Mouse (Mus musculus): ENCODE measurements around the gene Pdss2. TPM values are rescaled to one million over a fixed set of nuclear protein-coding genes. Genes with fewer than 3 reads are reported as not detected.

The Pdss2 gene
- polyA plus RNA-seq, 2 experiments from 2014 or later: 8.9 to 18.1 TPM

DNA sequence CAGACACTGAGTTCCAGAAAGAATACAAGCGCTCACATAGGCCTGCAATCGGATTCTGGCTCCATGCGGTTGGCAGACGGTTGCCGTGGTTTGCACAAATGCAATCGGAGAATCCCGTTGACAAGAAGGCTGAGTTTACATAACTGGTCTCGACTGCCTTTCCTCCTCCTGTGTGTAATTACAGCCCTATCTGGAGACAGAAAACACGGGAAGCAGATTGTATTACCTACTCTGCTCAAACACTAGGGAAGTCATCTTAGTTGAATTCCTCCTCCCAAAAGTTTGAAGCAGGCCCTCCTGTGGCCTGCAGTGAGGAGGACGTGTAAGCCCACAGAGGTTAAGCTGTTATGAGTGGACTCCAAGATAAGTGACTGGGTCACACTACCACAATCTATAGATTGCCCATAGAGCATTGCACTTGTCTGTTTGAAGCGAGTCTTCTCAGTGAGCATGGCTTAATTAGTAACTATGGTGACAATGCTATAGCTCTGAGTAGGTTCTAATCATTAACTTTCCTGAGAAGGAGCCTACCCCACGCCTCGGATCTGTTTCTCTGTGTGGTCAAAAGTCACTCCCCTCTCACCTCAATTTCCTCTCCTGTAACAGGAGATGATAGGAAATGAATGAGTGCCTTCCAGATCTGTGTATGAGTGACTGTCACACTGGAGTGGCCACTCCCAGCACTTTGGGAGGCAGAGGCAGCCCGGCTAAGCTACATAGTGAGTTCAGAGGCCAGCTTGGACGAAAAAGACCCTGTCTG is 219.9 kb downstream of the Pdss2 start:
- ATAC-seq: no peak

DNA sequence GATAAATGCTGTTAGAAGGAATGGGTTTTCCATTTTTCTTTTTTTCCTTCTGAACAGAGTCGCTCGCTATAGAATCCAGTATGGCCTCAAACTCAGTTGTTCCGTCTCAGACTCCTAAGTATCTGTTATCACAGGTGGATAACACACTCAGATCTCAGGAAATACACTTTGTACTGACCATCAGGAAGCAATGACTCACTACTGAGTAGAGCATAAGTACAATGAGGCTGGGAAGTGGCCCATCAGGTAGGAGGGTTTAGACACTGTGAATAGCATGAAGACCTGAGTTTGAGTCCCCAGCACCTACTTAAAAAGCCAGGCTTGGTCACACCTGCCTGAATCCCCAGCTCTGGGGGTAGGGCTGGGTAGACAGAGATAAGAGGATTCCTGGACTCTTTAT is 227.4 kb downstream of the Pdss2 start:
- no peak for ATAC-seq

DNA sequence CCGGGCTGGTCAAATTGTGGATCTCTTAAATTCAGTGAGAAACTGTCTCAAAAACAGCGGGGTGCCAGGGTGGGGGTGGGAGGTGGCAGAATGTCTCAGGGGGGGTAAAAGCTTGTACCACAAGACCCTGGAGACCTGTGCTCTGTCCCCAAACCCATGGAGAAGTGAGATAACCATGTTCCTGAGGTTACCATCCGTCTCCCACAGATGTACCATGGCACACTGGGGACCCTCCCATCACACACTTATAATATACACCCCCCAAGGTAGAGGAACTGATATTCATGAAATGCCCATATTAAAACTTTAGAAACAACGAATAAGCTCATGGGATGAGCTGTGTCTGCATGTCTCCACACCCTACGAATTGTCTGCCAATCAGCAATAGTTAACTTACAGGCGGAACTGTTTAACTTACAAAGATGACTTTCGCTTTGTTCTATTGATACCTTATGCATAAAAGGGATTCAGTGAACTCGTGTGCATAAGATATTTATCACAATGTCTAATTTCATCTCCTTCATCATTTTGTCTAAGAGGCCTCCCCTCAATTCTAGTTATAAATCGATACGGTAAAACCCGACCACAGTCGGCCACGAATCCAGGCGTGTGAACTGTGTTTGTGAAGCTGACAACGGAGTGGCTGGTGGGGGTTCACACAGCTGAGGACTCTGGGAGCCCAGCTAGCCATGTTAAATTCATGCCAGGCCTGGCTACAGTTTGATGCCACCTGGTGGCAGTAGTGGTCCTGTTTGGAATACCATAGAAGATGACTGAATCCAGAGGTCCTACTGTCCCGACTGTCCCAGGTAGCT is 230.8 kb downstream of the Pdss2 start:
- peak; percentile 81 for ATAC-seq

DNA sequence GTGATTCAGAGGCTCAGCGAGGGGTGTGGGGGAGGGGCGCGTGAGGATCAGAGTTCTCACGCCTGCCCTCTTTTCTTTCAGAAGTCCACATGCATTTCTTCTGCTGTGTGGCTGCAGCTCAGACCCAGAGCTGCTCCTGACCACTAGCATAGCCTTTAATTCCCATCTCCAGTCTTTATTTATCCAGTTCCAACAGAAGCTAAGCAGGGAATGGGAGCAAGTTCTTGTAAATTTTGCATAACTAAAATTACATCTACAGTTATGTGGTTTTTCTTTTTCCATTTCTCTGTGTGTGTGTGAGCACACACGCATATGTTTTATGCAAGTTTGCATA is 231.3 kb downstream of the Pdss2 start:
- no peak for ATAC-seq

DNA sequence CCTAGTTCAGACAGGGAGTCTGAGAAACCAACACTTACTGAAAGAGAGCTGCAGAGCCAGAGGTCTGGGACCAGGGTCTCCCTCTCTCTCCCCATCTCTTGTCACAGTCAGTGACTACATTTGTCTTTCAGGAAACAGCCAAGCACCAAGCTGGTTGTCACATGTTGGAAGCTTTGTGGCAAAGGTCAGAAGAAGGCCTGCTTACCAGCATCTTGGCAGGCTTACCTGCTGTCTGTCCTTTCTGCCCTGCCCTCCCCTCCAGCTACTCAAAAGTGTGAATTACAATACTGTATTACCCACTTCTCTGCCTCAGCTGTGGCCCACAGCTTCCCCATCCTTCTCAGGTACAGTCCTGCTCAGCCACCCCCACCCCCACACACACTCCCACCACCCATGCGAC is 232.9 kb downstream of the Pdss2 start:
- no peak for ATAC-seq

DNA sequence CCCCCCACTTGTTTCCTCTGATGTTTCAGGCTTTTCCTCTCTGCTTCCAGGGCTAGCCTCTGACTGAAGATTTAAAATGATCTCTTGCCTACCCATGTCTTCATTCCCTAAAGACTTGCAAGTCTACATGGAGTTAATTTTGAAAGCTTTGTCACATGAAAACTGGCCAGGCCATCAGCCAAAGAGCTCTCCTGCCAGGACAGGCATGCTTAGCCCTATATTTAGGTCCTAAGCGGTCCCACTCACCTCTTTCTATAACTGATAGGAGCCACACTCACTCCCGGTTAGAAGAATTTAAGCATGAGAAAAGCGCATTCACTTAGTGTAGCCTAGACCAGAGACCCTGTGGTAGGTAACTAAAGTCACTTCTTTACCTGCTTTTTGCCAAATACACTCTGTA is 233.4 kb downstream of the Pdss2 start:
- ATAC-seq: no peak

DNA sequence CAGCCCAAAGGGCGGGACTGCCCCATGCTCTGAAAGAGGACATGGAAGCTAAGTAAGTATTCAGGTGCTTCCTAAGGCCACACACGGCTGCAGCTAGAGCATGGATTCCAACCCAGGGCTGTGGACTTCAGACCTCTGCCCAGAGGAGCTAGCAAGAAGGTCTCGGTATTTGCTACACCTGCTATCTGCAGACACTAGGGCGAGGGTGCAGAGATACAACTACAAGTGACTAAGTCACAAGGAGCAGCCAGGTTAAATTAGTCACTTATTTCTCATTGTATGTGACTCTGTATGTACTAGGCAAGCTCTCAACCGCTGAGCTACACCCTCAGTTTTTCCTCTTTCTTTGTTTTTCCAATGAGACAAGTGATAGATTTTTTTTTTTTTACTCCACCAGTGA is 241.5 kb downstream of the Pdss2 start:
- ATAC-seq: no peak

DNA sequence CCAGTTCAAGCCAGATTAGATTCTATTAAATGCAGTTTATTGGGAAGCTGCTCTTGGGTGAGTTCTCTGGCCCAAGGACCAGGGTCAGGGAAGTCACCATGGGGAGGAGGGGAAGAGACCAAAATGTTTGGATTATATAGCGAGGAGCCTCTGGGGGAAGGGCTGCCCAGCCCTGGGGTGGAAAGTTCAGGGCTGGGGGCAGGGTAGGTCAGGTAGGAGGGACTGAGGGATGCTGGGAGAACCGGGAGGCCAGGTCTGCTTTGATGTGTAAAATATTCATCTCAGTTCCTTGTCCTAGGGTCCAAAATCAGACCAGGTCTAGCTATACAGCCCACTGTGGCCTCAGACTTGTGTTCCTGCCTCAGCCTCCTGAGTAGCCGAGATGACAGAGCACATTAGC is 241.9 kb downstream of the Pdss2 start:
- no peak for ATAC-seq

DNA sequence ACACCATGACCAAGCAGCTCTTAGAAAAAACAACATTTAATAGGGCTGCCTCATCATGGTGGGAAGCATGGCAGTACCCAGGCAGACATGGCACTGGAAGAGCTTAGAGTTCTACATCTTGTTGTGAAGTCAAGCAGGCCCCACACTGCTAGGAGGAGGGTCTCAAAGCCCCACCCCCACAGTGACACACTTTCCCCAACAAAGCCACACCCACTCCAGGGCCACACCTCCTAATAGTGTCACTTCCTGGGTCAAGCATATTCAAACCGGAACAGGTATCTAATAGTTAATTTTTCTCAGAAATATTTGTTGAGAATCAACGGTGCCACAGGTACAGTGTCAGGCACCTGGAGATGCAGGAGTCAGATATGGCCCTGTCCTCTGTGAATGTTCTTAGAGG is 244.9 kb downstream of the Pdss2 start:
- no peak for ATAC-seq

DNA sequence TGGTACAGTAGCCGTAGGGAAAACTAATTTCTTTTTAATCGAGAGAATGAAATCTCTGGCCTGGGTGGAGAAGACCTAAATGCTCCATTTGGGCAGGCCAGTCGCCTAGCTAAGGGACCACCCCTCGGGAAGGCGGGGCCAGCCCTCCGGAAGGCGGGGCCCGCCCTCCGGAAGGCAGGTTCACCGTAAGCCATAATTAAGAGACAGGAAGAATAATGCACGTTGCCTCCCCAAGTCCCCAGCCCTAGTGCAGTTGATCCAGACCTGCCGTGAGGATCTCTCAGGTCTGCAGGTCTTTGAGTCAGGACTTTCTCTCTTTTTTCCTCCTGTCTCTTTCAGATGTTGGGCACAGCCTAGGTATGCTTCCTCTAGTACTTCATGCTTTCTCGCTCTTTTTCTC is 246.4 kb downstream of the Pdss2 start:
- ATAC-seq: peak; percentile 74

DNA sequence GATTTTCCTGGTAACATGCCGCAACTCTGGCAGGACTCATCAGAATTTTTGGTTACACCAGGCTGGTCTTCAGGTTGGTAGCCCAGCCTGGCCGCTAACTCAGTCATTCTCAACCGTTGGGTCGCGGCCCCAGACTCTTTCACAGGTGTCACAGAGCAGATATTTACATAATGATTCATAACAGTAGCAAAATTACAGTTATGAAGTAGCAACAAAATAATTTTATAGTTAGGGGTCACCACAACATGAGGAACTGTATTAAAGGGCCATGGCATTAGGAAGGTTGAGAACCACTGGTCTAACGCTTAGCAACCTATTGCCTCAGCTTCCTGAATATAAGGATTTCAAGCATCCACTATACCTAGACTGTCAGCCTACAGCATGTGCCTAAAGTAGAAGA is 247.0 kb downstream of the Pdss2 start:
- no peak for ATAC-seq

DNA sequence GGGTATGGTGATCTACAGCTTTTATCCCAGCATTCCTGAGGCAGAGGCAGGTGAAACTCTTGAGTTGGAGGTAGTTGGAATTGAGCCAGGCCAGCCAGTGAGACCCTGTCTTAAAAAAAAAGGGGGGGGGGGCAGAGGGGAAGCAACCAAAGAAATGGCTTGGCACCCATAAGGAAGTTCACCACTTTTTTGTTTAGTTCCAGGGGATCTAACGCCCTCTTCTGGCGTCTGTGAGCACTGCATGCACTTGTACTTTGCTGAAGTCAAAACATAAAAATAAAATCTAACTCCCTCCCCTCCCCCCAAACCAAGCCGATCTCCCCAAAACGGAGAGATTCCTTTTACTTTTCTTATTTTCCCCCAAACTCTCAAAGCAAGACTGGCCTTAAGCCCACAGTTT is 254.1 kb downstream of the Pdss2 start:
- ATAC-seq: no peak

DNA sequence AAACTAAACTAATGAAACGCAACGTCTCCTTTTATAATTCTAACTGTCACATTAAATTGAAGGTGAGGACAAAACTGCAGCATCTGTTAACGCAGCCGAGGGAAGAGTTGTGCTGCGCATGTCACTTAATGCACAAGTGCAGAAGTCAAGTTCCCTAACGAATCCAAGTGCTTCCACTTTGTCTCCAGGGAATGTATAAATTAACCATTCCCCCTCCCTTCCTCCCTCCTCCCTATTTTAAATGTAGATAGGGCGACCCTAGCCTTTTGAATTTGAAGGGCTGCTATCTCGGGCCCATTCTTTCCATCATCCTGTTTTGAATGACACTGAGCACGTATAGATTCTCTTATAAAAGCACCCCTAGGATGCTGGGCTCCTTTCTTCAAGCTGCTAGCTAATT is 256.2 kb downstream of the Pdss2 start:
- no peak for ATAC-seq

DNA sequence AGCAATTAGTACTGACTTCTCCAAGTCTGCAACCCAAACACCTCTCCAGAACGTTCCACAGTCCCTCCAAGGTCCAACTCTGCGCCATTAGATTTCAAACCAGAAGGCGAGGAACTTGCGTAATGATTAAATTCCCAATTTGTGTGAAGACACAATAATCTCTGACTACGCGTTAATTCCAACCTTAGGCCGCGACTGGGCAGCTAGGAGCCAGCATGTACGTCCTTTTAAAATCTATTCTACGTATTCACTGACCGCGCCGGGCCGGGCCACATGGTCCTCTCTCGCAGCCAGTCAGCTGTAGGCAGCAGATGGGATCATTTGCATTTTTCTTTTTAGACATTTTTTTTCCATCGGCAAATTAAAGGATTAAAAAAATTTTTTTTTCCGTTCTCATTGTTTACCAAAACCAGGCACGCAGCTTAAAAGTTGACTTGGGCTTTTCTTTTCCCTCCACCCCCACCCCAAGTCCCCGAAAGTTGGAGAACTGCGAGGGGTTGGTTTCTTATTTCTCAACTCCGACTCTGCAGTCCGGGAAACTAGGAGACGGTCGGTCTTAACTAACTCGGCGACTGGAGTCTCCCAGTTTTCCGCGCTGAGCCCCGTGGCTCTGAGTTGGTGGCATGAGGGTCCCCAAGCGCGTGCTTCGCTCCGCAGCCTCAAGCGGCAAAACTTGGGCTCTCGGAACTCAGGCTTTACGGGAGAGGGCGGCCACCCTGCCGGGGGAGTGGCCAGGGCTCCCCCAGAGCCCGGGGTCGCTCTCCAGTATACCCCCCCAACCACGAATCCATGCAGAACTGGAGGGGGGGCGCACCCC is 256.8 kb downstream of the Pdss2 start:
- no peak for ATAC-seq

DNA sequence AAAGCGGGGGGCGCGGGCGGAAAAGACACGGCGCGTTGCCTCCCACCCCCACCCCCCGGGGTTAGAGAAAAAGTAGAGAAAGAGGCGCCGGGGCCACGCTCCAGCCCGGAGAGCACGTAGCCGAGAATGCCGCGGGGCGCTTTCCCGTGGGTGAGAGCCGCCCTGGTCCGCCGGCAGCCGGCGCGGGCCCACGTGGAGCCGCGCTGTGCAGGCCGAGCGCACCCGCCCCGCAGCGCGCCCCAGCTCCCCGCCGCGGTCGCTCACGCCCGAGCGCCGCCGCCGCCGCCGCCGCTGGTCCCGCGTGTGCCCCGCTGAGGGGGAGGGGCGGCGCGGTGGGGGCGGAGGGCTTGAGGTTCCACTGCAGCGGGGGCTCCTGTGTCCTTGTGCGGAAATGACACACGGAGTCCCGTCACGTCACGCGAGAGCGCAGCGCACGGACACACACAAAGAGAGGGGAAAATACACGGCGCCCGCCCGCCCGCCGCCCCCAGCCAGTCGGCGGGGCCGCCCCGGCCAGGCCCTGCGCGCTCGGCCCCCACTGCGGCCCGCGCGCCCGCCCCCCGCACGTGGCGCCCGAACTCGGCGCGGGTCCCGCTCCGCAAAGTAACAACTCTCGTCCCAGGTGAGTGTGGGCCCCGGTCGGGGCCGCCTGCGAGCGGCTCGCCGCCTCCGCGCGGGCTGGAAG is 257.6 kb downstream of the Pdss2 start, which contains the start of gene Bend3:
Gene Bend3, plus strand, starts transcription at position 81 of the 685 bp plus-strand sequence.
- peak; percentile 36 for ATAC-seq

DNA sequence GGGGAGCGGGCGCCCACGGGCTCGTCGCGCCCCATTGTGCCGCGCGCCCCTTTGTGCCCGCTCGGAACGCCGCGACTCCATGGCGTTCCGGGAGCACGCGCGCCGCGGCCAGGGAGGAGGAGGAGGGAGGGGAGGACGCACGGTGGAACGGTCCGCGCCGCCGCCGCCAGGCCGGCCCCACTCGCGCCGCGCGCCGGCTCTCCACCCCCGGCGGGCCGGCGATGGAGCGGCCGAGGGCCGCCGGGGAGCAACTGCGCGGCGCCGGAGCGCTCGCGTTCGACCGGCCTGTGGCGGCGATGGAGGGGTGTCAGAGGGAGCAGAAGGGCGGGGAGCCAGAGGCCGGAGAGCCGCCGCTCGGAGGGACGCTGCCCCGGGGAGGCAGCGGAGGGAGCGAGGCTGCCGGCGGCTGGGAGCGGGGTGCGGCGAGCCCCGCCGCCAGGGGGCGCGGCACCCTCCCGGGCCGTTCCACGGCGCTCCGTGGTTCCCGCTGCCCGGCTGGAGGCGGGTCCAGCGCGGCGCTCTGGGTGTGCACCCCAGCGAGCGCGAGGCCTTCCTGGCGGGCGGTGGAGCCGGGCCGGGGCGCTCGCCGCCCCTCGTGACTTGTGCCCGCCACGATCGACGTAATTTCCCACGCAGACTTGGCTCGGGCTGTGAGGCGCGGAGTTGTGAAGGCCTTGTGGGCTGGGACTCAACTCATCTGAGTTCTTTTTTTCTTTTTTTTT is 258.3 kb downstream of the Pdss2 start:
- peak; percentile 83 for ATAC-seq

DNA sequence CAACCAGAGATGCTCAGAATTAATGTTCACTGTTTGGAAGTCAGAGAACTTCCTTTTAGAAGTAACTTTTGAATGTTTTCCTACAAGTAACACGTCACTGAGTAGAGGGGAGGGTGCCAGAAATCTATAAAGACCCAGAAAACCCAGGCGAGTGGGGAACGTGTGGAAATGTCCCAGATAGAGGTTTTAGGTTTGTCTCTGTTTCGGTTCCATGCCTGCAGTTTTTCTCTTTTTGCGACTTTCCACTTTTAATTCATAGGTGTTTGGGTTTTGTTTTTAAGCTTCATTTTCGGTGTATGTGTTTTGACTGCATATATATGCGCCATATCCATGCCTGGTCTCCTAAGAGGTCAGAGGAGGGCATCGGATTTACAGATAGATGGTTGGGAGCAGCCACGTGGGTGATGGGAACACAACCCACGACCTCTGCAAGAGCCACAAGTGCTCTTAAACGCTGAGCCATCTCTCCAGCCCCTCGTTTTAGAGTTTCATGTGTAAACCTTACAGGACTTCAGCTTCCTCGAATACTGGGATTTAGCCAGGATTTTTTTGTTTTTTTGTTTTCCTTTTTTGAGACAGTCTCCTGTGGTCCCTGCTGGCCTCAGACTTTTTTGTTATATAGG is 259.1 kb downstream of the Pdss2 start:
- ATAC-seq: peak; percentile 4

DNA sequence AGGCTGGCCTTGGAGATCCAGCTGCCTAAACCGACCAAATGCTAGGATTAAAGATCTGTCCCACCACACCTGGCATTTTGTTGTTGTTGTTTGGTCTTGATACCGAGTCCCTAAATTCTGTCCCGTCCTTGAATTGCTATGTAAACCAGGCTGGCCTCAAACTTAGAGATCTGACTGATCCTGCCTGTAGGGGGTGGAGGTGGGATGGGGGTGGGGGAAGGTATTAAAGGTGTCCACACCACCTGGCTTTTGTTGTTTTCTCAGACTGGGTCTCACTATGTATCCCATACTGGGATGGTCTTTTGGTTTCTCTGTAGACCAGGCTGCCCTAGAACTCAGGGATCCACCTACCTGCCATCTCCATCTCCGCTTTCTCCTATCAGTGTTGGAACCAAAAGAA is 259.9 kb downstream of the Pdss2 start:
- no peak for ATAC-seq

DNA sequence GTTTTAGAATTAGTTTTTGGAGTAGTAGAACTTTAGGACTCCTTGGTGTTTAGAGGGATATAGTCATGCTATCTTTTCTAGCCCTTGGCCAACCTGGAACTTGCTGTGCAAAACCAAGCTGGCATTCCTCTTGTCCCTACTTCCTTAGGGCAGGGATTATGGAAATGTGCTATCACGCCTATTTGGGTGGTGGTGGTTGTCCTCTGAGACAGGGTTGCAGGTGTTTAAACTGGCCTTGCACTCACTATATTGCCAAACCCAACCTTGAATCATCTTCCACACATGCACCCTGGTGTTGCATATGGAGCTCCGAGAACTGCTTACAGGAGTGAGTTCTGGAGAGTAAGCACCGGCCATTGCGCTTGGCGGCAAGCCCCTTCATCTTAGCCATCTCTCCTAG is 260.7 kb downstream of the Pdss2 start:
- no peak for ATAC-seq

DNA sequence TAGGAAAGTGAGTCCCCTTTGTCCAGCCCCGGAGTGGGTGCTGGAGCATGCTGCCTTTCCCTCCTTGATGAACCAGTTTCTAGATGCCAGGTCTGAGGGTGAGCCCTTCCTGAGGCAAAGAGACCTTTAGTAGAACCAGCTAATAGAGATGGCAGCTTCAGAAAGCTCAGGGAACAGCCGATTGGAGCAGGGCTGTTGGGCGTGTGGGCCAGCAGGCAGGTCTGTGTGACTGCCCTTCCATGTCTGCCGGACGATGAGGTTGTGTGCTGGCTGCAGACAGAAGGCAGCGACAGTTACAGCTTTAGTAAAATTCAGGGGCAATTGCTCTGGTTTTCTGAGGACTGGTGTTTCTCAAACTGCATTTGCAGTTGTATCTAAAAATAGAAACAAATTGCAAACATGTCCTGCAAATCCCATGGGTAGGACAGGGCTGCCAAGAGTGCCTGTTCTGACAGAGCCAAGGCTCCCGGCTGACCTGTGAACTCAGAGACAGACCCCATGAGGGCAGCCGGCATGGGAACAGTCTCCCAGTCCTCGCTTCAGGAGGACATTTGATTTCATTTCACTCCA is 262.2 kb downstream of the Pdss2 start:
- no peak for ATAC-seq

DNA sequence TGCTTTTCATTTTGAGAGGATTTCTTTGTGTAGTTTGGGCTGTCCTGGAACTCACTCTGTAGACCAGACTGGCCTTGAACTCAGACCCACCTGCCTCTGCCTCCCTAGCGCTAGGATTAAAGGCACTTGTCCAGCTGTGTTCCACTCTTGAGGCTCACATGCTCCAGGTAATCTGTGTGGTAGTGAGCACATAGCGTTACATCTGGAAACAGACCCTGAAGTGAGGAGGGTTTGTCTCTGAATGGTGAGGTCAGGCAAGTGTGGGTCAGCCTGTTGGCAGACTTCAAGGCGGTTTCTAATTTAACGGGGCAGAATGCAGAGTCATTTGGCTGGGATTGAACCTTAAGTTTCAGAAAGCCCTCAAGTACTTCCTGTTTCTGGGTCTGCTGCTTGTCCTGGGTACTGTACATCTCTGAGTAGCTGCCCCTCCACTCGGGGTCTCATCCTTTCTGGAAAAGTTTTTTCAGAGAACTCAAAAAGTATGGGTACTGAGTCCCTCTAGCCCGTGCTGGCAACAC is 264.5 kb downstream of the Pdss2 start:
- no peak for ATAC-seq

Measured in CD4-positive, CD25-positive, alpha-beta regulatory T cell, adult 4 months (primary cell).